Mouse (Mus musculus): ENCODE measurements around the gene Dnajc21. TPM values are rescaled to one million over a fixed set of nuclear protein-coding genes. Genes with fewer than 3 reads are reported as not detected.

The Dnajc21 gene
- 0.81 and 1.1 TPM in 2 replicates for polyA plus RNA-seq (2012; rRNA removed)

GRCm38 (mm10) chr15:10470151-10470831 lies at the start of gene Dnajc21:
Gene Dnajc21, minus strand, starts transcription at chr15:10470516.

GRCm38 (mm10) chr15:10485484-10486364 lies 15.4 kb upstream of the Dnajc21 start, which contains the start of the genes Brix1 and Rad1:
Gene Brix1, minus strand, starts transcription at chr15:10485947.
Gene Rad1, plus strand, starts transcription at chr15:10486018.

Other genes starting within 250 kb of the Dnajc21 start
- gene Gm21973, start 145.1 kb downstream of the Dnajc21 start, polyA plus RNA-seq (2012; rRNA removed), result not detected in 2 replicates
- gene Agxt2, start 112.0 kb downstream of the Dnajc21 start, polyA plus RNA-seq (2012; rRNA removed), result 0.14 and 0.15 TPM in 2 replicates
- 0.52 and 0.61 TPM in 2 replicates for gene Brix1, start 15.4 kb upstream of the Dnajc21 start, polyA plus RNA-seq (2012; rRNA removed)
- 7.3 and 8.2 TPM in 2 replicates for gene Rad1, start 15.5 kb upstream of the Dnajc21 start, polyA plus RNA-seq (2012; rRNA removed)
- not detected in 2 replicates for gene Ttc23l, start 88.2 kb upstream of the Dnajc21 start, polyA plus RNA-seq (2012; rRNA removed)
- 4.5 and 4.7 TPM in 2 replicates for gene Rai14, start 244.1 kb upstream of the Dnajc21 start, polyA plus RNA-seq (2012; rRNA removed)

All from ovary, adult 2 months (tissue).